Mouse (Mus musculus) cortical plate, adult 2 months (tissue): ENCODE data around the gene Cab39l.

ENCODE experiments used
- CTCF ChIP-seq: fragments of 200-500 bp; IDR thresholded peaks from 2 replicates; pipeline ENCODE4 v1.5.1; 2011; ENCODE audit warnings: mild to moderate bottlenecking, control low read depth, low read length; ENCODE audit not compliant: insufficient read depth; ENCODE audit errors: extremely low read depth
- POLR2A ChIP-seq: fragments of 200-500 bp; IDR thresholded peaks from 2 replicates; pipeline ENCODE4 v1.6.1; 2011; ENCODE audit warnings: mild to moderate bottlenecking, low read length, control low read depth; ENCODE audit not compliant: insufficient read depth; ENCODE audit errors: extremely low read depth

DNA sequence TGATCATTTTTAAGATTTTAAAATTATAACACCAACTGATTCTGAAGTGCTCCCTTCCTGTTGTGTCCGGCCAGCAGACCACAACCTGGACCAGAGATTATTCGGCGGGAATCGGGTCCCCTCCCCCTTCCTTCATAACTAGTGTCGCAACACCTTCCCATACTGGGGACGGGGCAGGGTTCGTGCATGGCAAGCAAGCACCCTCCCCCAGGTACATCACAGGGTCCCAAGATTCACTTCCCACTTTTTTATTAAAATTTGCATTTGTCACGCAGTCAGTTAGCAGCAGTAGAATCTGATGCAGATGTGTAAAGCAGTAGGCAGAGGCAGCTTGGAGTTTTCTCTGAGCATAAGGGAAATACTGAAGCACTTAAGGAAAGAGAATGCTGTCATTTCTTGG is 64.1 kb downstream of the Cab39l start:
- TF ChIP-seq POLR2A, result no peak
- TF ChIP-seq CTCF, result no peak
